Mouse (Mus musculus): Measurements from ENCODE around the gene Mdfi.
A peak's percentile ranks its signal among the peaks of the same experiment; 100 is the strongest.

The Mdfi gene

GRCm38 (mm10) chr17:47802806-47803205 lies 31.7 kb downstream of the Mdfi start:
- no peak for DNase-seq (ENCODE audit: low spot score)

GRCm38 (mm10) chr17:47797383-47797782 lies 37.1 kb downstream of the Mdfi start:
- DNase-seq (ENCODE audit: low spot score), result no peak

GRCm38 (mm10) chr17:47796968-47797367 lies 37.5 kb downstream of the Mdfi start:
- peak; percentile 71 for DNase-seq (ENCODE audit: low spot score)

- DNase-seq (ENCODE audit: low spot score), result no peak
These were observed 38.2 kb downstream of the Mdfi start for GRCm38 (mm10) chr17:47796156-47796816.

GRCm38 (mm10) chr17:47795446-47795845 lies 39.0 kb downstream of the Mdfi start:
- peak; percentile 72 for DNase-seq (ENCODE audit: low spot score)

GRCm38 (mm10) chr17:47793377-47793776 lies 41.1 kb downstream of the Mdfi start:
- DNase-seq (ENCODE audit: low spot score), result peak; percentile 94

GRCm38 (mm10) chr17:47792098-47792863 lies 42.2 kb downstream of the Mdfi start:
- DNase-seq (ENCODE audit: low spot score), result peak; percentile 86

- no peak for DNase-seq (ENCODE audit: low spot score)
These were observed 45.5 kb downstream of the Mdfi start for GRCm38 (mm10) chr17:47788996-47789395.

GRCm38 (mm10) chr17:47788306-47788705 lies 46.2 kb downstream of the Mdfi start:
- DNase-seq (ENCODE audit: low spot score), result no peak

GRCm38 (mm10) chr17:47787632-47788031 lies 46.9 kb downstream of the Mdfi start:
- no peak for DNase-seq (ENCODE audit: low spot score)

- no peak for DNase-seq (ENCODE audit: low spot score)
These were observed 50.1 kb downstream of the Mdfi start for GRCm38 (mm10) chr17:47784411-47784810.

- no peak for DNase-seq (ENCODE audit: low spot score)
These were observed 50.9 kb downstream of the Mdfi start for GRCm38 (mm10) chr17:47783445-47784223.

- no peak for DNase-seq (ENCODE audit: low spot score)
These were observed 52.0 kb downstream of the Mdfi start for GRCm38 (mm10) chr17:47782486-47782885.

GRCm38 (mm10) chr17:47780470-47780869 lies 54.0 kb downstream of the Mdfi start:
- no peak for DNase-seq (ENCODE audit: low spot score)

GRCm38 (mm10) chr17:47777141-47777540 lies 57.4 kb downstream of the Mdfi start:
- DNase-seq (ENCODE audit: low spot score), result no peak

- no peak for DNase-seq (ENCODE audit: low spot score)
These were observed 60.9 kb downstream of the Mdfi start for GRCm38 (mm10) chr17:47773604-47774003.

- DNase-seq (ENCODE audit: low spot score), result no peak
These were observed 64.8 kb downstream of the Mdfi start for GRCm38 (mm10) chr17:47769389-47770299.

- no peak for DNase-seq (ENCODE audit: low spot score)
These were observed 65.7 kb downstream of the Mdfi start for GRCm38 (mm10) chr17:47768707-47769276.

- DNase-seq (ENCODE audit: low spot score), result no peak
These were observed 66.9 kb downstream of the Mdfi start for GRCm38 (mm10) chr17:47767456-47768141.

- DNase-seq (ENCODE audit: low spot score), result no peak
These were observed 67.4 kb downstream of the Mdfi start for GRCm38 (mm10) chr17:47767081-47767455.
